Mouse (Mus musculus) lung, adult 18-20 months (tissue): ENCODE data around the gene Tns2.

Source experiments
- DNase-seq, 2 experiments: peaks; one replicate each; pipeline ENCODE4 v3.0.0; 2022; ENCODE audit warnings: mixed read lengths in 2 of 2

Gene Tns2

GRCm38 (mm10) chr15:102110701-102111494 lies 10.7 kb downstream of the Tns2 start:
- DNase-seq, result no peak

DNA sequence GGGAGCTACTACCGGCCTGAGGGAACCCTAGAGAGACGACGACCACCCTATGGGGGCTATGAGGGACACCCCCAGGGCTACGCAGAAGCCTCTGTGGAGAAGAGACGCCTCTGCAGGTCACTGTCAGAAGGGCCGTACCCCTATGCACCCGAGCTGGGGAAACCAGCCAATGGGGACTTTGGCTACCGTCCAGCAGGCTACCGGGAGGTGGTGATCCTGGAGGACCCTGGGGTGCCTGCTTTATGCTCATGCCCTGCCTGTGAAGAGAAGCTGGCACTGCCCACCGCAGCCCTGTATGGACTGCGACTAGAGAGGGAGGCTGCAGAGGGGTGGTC lies 11.2 kb downstream of the Tns2 start:
- no peak for DNase-seq

DNA sequence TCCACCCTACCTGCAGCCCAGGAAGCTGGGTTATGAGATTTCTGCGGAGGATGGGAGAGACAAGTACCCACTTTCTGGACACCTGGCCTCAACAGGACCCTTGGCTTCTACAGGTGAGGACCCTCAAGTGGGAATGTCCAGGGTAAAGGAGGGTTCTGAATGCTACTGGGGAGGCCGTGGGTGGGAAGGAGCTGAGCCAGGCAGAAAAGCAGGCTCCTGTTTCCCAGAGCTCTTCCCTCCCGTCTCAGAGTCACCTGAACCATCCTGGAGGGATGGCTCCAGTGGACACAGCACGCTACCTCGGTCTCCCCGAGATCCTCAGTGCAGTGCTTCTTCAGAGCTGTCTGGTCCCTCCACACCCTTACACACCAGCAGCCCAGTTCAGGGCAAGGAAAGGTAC lies 12.0 kb downstream of the Tns2 start:
- DNase-seq, result no peak

DNA sequence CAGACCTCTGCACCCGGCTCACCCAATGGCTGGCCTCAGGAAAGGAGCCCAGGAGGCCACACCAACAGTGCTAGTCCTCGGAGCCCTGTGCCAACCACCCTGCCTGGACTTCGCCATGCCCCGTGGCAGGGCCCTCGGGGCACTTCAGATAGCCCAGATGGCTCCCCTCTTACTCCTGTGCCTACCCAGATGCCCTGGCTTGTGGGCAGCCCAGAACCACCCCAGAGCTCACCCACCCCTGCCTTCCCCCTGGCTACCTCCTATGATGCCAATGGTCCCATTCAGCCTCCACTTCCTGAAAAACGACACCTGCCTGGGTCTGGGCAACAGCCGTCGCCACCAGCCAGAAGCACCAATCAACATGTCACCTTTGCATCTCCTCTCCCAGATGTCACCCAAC lies 12.6 kb downstream of the Tns2 start:
- DNase-seq, result no peak

DNA sequence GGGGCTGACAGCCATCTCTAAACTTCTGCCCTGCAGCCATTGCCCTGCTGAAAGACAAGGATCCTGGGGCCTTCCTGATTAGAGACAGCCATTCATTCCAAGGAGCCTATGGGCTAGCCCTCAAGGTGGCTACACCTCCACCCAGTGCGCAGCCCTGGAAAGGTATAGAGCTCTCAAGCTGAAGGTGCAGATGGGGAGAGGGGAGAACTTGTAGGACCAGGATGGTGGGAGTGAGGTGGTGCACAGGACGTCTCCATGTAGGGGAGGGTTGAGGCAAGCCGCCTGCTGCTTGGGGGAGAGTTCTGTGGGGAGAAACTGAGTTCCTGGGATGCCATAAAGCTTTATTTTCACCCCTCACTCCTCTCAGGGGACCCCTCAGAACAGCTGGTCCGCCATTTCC lies 13.5 kb downstream of the Tns2 start:
- no peak for DNase-seq

GRCm38 (mm10) chr15:102114651-102115260 lies 14.5 kb downstream of the Tns2 start:
- DNase-seq, result no peak

- DNase-seq, result no peak
Observed at GRCm38 (mm10) chr15:102115731-102116231, 15.6 kb downstream of the Tns2 start.

GRCm38 (mm10) chr15:102116753-102117415 lies 16.7 kb downstream of the Tns2 start:
- DNase-seq, result no peak

GRCm38 (mm10) chr15:102117461-102118443 lies 17.5 kb downstream of the Tns2 start:
- DNase-seq, result no peak

GRCm38 (mm10) chr15:102118591-102118990 lies 18.4 kb downstream of the Tns2 start:
- DNase-seq, result no peak

DNA sequence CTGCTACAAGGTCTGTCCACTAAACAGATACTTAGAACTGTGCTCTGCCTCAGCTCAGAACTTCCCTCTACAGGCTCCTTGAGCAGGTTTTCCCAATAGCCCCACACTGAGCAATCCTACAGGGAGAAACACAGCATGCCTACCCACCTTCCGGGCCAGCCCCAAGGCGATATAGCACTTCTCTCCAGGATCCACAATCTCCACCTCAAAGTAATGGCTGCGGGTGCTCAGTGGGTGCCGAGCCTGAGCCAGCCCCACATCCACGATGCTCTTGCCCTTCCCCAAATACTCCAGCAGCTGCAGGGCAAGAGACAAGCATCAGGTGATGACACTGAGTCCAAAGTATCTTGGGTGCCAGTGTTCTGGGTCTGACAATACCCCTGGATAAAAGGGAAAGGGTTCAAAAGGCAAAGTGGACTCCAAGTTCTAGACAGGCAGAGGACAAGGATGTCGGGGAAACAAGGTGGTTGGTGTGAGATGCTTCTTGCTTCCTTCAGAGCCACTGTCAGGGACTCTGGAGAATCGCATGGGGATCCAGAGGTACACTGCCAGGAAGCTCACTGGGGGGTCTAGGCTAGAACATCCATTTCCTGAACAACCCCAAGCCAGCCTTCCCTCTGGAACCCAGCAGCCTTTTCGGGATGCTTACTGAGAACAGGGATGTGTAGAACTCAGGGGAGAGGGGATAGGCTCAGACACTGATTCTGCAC lies 19.1 kb downstream of the Tns2 start:
- DNase-seq, result no peak

DNA sequence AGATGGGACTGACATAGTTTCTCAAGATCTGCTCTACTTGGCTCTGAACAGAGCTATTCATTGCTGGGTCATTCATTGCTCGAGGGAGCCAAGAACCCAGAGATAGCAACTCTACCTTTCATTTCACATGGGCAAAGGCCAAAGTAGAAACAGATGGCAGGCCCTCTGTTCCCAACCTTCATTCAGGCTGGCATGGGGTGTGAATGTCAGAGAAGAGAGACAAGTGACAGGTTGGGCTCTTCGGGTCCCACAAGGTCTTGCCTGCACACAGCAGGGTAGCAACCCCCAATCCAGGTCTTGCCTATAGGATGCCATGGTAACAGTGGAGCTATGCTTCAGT lies 19.6 kb downstream of the Tns2 start:
- no peak for DNase-seq

- DNase-seq, result no peak
Observed at GRCm38 (mm10) chr15:102120530-102120929, 20.3 kb downstream of the Tns2 start.

DNA sequence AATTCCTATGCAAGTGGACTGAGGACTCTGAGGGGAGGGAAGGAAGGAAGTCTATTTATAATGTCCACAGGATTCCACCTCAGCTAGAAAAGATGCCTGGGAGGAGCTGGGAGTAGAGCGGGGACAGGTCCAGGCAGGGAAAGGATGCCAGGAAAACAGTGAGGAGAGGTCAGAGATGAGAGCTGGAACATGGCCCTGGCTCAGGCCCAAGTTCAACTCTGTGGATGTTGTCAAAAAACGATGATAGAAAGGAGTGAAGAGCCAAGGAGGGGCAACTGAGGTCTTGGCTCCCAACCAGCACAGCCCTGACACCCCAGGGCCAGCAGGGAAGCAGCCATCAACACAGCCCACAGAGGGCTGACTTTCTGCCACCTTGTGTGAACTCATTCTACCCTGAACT lies 26.1 kb downstream of the Tns2 start:
- peak in 1 of 2 experiments; percentile 46 for DNase-seq

GRCm38 (mm10) chr15:102133314-102133713 lies 33.1 kb downstream of the Tns2 start:
- DNase-seq, result no peak

DNA sequence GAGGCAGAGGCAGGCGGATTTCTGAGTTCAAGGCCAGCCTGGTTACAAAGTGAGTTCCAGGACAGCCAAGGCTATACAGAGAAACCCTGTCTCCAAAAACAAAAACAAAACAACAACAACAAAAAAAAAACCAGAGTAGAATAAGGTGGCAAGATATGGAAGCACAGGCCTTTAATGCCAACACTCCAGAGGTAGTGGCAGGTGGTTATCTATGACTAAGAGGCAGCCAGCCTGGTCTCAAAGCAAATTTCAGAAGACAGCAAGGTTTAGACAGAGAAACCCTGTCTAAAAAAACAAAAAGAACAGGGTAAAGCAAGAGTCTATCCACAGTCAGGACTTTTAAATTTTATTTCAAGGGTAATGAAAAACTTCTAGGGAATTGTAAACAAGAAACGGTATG lies 34.5 kb downstream of the Tns2 start:
- no peak for DNase-seq

- no peak for DNase-seq
Observed at GRCm38 (mm10) chr15:102135522-102136128, 35.4 kb downstream of the Tns2 start.

GRCm38 (mm10) chr15:102136129-102136758 lies 36.0 kb downstream of the Tns2 start, which contains the start of gene Spryd3:
Gene Spryd3 (minus strand): TSS chr15:102136234.
- DNase-seq, result peak; percentile 97

GRCm38 (mm10) chr15:102141120-102141519 lies 40.9 kb downstream of the Tns2 start:
- DNase-seq, result no peak

DNA sequence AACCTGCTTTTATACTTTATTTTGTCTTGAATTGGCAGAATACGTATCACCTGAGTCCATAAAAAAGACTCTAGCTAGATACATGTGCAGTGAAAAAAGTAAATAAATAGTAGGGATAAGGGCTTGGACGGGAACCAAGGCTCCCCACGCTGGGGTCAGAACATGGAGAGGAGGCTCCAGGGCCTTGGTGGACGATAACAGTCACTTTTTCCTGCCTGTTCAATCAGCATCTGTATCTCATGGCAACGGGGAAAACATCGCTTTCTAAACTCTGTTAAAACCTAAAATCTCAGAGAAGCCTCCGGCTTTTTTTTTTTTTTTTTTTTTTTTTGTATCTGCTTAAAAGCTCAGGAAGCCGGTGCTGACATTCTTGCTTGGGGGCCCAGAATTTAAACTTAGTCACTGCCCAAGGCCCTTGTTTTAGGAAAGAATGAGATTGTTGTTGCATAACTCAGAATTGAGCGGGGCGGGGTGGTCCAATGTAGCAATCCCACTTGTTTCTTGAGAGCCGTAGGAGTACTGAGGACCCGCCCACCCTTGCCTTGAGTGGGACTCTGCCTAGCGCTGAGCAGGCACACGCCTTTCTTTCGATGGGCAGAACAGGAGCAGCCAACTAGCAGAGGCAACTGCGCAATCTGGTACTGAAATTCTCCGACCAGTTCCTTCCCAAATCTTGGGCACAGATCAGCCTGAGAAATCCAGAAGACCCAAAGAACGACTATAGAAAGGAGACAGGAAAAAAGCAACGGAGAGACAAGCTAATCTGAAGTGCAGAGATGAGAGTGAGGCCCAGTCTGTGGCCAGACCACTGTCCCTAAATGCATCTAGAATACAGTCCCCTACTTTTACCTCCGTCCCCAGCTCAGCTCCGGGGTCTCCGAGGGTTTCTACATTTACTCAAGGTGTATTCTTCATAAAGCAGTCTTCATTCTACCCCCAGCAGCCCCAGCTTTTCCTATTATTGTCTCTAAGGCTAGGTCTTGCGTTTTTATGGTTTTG lies 43.0 kb downstream of the Tns2 start:
- peak; percentile 92 to 94 for DNase-seq
